Mouse (Mus musculus) embryonic facial prominence, embryonic 14.5 days (tissue): Measurements from ENCODE around the gene Wscd1. TPM values are rescaled to one million over a fixed set of nuclear protein-coding genes. Genes with fewer than 3 reads are reported as not detected.

Experiments
- ATAC-seq: fragments of 200-750 bp; cut with Nextera tagmentation; 2 replicates; pipeline ENCODE4 v1.8.0; 2017; ENCODE audit warnings: low read depth, moderate number of reproducible peaks, moderate TSS enrichment
- DNase-seq: peaks from one replicate; pipeline ENCODE4 v3.0.0-alpha.2; 2015; ENCODE audit warnings: low spot score
- H3K27ac ChIP-seq: fragments of 300-500 bp; sonication (generic); replicated peaks from 2 replicates; pipeline ENCODE4 v1.5.1; 2014; ENCODE audit warnings: low read depth, mild to moderate bottlenecking, low read length, moderate library complexity
- H3K27me3 ChIP-seq: fragments of 300-500 bp; sonication (generic); replicated peaks from 2 replicates; pipeline ENCODE4 v1.6.1; 2014; ENCODE audit warnings: low read length; ENCODE audit not compliant: control insufficient read depth, insufficient read depth
- H3K36me3 ChIP-seq: fragments of 300-500 bp; sonication (generic); 2 replicates; pipeline ENCODE4 v1.6.1; 2014; ENCODE audit warnings: low read length, mixed read lengths; ENCODE audit not compliant: control insufficient read depth, insufficient read depth
- H3K4me1 ChIP-seq: fragments of 300-500 bp; sonication (generic); 2 replicates; pipeline ENCODE4 v1.6.1; 2014; ENCODE audit warnings: antibody characterized with exemption, low read length; ENCODE audit not compliant: control insufficient read depth, insufficient read depth
- H3K4me2 ChIP-seq: fragments of 300-500 bp; sonication (generic); 2 replicates; pipeline ENCODE4 v1.6.1; 2014; ENCODE audit warnings: low read depth, mild to moderate bottlenecking, low read length, moderate library complexity, mixed read lengths
- H3K4me3 ChIP-seq: fragments of 300-500 bp; sonication (generic); 2 replicates; pipeline ENCODE4 v1.5.1; 2014; ENCODE audit warnings: low read depth, mild to moderate bottlenecking, low read length
- H3K9ac ChIP-seq: fragments of 300-500 bp; sonication (generic); 2 replicates; pipeline ENCODE4 v1.6.1; 2014; ENCODE audit warnings: low read depth, mild to moderate bottlenecking, low read length, moderate library complexity, mixed read lengths
- H3K9me3 ChIP-seq: fragments of 300-500 bp; sonication (generic); 2 replicates; pipeline ENCODE4 v1.6.1; 2016; ENCODE audit warnings: low read length; ENCODE audit not compliant: control insufficient read depth
- WGBS: fragments of 180-500 bp; shearing (Covaris S2); extraction: QIAGEN DNeasy Blood & Tissue Kit; methylation state at CpG from one replicate; pipeline ENCODE4 v1.1.7; 2014; 5-methylcytosine and 5-hydroxymethylcytosine counted together
- polyA plus RNA-seq: library from polyadenylated mRNA; unstranded; fragments of >200 nt; fragmentation: Nextera tagmentation; extraction: Ambion mirVana; gene quantifications from 2 replicates; pipeline ENCODE4 v1.2.1, GENCODE M21; 2014

Gene Wscd1
- 5.0 and 5.2 TPM in 2 replicates for polyA plus RNA-seq

GRCm38 (mm10) chr11:71749671-71750070 lies at the start of gene Wscd1:
Gene Wscd1, plus strand, starts transcription at chr11:71749920.
- no peak within 1 kb of the TSS for H3K27ac ChIP-seq
- no peaks in the 10 kb centered on the region for H3K36me3 ChIP-seq
- no peak for ATAC-seq
- peaks cover 41% of the 10 kb centered on the region for H3K27me3 ChIP-seq
- H3K9ac ChIP-seq = peak within 1 kb of the TSS; percentile 63
- peak; percentile 61 for DNase-seq
- no peaks in the 10 kb centered on the region; the same call in 1 of the 2 replicates for H3K9me3 ChIP-seq
- no peaks in the 10 kb centered on the region for H3K4me1 ChIP-seq
- peak within 1 kb of the TSS; percentile 58 for H3K4me3 ChIP-seq
- 7% methylated on average over 5 of the region's 5 CpGs for WGBS
- peak within 1 kb of the TSS; percentile 96 for H3K4me2 ChIP-seq

DNA sequence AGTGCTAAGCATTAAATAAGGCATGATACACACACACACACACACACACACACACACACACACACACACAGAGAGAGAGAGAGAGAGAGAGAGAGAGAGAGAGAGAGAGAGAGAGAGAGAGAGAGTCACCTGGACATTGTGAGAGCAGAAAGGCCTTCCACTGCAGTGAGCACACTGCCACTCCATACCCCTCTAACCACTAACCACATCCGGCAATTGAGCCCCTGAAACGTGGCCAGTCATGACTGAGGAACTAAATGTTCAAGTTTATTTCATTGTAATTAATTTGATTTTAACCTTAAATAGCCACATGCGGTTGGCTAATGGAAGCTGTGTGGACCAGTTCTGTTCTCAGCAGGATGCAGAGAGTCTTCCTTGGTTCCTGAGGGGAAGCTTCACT lies 21.7 kb upstream of the Wscd1 start:
- DNase-seq (no peak), ATAC-seq (no peak)
- H3K36me3 ChIP-seq = no peaks in the 10 kb centered on the region
- no peak overlapping the region for H3K4me2 ChIP-seq
- no peaks in the 10 kb centered on the region for H3K27me3 ChIP-seq
- H3K9ac ChIP-seq = no peak overlapping the region
- H3K4me3 ChIP-seq = no peak overlapping the region
- no peak overlapping the region for H3K27ac ChIP-seq
- no peaks in the 10 kb centered on the region for H3K9me3 ChIP-seq
- 64% methylated on average over 3 of the region's 3 CpGs for WGBS
- H3K4me1 ChIP-seq = no peaks in the 10 kb centered on the region

DNA sequence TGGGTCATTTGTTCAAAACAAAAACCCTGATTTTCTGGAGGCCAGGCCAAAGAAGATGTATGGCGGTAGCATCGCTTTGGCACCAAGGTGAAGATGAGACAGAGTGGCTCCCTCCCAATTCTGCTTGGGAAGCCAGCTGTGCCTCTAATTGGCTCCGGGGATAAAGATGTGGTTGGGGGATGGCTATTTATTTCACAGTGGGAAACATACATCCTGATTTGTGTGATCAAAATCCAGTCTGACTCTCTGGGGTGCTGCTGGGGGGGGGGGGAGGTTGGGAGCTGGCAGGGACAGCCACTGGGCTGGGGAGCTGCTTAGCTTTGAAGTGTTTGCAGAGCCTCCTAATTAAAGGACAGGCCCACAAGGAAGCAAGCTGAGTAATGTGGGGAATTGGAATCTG lies 20.4 kb upstream of the Wscd1 start:
- Histone ChIP-seq H3K36me3 (no peaks in the 10 kb centered on the region), H3K27me3 (no peaks in the 10 kb centered on the region), H3K27ac (no peak overlapping the region), H3K9me3 (no peaks in the 10 kb centered on the region), H3K9ac (no peak overlapping the region), H3K4me1 (no peaks in the 10 kb centered on the region), H3K4me2 (no peak overlapping the region), H3K4me3 (no peak overlapping the region)
- DNase-seq (no peak), ATAC-seq (no peak)
- WGBS = 58% methylated on average over 3 of the region's 3 CpGs

GRCm38 (mm10) chr11:71733771-71734170 lies 15.9 kb upstream of the Wscd1 start:
- no peak for DNase-seq
- Histone ChIP-seq H3K4me3 (no peak overlapping the region), H3K27me3 (no peaks in the 10 kb centered on the region), H3K4me2 (no peak overlapping the region), H3K27ac (no peak overlapping the region), H3K9me3 (no peaks in the 10 kb centered on the region), H3K4me1 (no peaks in the 10 kb centered on the region), H3K9ac (no peak overlapping the region), H3K36me3 (no peaks in the 10 kb centered on the region)
- ATAC-seq = no peak
- 50% methylated on average over 4 of the region's 4 CpGs for WGBS

- Histone ChIP-seq H3K4me2 (no peak overlapping the region), H3K9me3 (no peaks in the 10 kb centered on the region), H3K27ac (no peak overlapping the region), H3K9ac (no peak overlapping the region), H3K4me1 (no peaks in the 10 kb centered on the region), H3K4me3 (no peak overlapping the region), H3K36me3 (no peaks in the 10 kb centered on the region), H3K27me3 (no peaks in the 10 kb centered on the region)
- DNase-seq = no peak
- 0 out of 2 replicates have a peak, but pooled peaks have one; percentile 22 for ATAC-seq
- WGBS = 41% methylated on average over 5 of the region's 5 CpGs
Measured at GRCm38 (mm10) chr11:71737106-71737505, 12.6 kb upstream of the Wscd1 start.

DNA sequence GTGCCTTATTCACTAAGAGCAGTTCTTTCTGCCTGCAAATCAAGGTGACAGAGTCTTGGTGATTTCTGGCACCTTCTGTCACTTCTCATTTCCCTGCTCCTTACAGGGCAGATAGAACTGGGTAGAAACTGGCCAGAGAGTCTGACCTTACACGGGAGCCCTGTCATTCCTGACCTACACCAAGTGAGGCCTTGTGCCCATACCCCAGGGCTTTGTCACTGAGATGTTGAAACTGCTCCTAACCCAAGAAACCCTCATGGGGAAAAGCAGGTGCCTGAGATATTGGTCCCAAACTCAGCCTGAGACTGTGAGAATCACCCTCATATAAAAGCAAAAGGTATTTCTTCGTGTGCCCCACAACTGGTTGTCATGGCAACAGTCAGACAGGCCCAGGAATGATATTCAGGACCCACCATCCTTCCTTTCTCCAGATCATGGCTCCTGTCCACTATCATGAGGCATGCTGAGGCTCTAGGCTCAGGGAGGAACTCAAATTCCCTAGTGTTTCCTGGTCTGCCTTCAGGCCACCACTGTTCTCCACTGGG lies 11.1 kb upstream of the Wscd1 start:
- no peak for DNase-seq
- no peak for ATAC-seq
- no peak overlapping the region for H3K27ac ChIP-seq

GRCm38 (mm10) chr11:71745875-71746274 lies 3.8 kb upstream of the Wscd1 start:
- WGBS = 77% methylated on average over 3 of the region's 3 CpGs
- H3K36me3 ChIP-seq = no peaks in the 10 kb centered on the region
- H3K4me2 ChIP-seq = no peak overlapping the region
- no peak overlapping the region for H3K9ac ChIP-seq
- H3K4me3 ChIP-seq = no peak overlapping the region
- ATAC-seq (no peak), DNase-seq (no peak)
- peaks cover 16% of the 10 kb centered on the region for H3K27me3 ChIP-seq
- no peaks in the 10 kb centered on the region for H3K4me1 ChIP-seq
- H3K27ac ChIP-seq = no peak overlapping the region
- H3K9me3 ChIP-seq = no peaks in the 10 kb centered on the region; the same call in 1 of the 2 replicates

More for the DNA sequence above, 11.1 kb upstream of the Wscd1 start:
- Histone ChIP-seq H3K27me3 (no peaks in the 10 kb centered on the region), H3K9me3 (no peaks in the 10 kb centered on the region), H3K36me3 (no peaks in the 10 kb centered on the region), H3K4me1 (no peaks in the 10 kb centered on the region), H3K4me3 (no peak overlapping the region), H3K4me2 (no peak overlapping the region), H3K9ac (no peak overlapping the region)
- WGBS = 53% methylated on average over 2 of the region's 2 CpGs

DNA sequence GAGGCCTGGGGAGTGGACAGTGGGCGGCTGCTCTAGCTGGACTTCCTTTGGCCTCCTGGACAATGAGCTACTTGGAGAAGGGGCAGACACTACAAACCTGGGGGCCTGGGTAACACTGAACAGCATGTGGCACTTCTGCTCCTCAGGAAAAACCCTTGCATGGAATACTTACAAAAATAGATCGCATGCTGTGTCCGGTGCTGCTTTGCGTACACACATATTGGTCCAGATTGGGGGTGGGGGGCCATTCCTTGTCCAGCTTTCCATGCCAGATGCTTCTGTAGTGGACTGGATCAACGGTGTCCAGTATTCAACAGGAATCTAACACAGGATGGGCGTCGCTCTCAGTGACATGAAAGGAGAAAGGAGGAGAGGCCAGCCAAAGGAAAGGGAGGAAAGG lies 2.0 kb upstream of the Wscd1 start:
- Histone ChIP-seq H3K9ac (no peak overlapping the region), H3K4me2 (no peak overlapping the region), H3K36me3 (no peaks in the 10 kb centered on the region), H3K4me1 (no peaks in the 10 kb centered on the region), H3K27me3 (peaks cover 34% of the 10 kb centered on the region), H3K27ac (no peak overlapping the region), H3K4me3 (no peak overlapping the region), H3K9me3 (no peaks in the 10 kb centered on the region; the same call in 1 of the 2 replicates)
- 74% methylated on average over 7 of the region's 7 CpGs for WGBS
- DNase-seq (no peak), ATAC-seq (no peak)

- peaks cover 47% of the 10 kb centered on the region for H3K27me3 ChIP-seq
- peak; percentile 51 for DNase-seq
- peak; percentile 89 for ATAC-seq
- no peaks in the 10 kb centered on the region; the same call in 1 of the 2 replicates for H3K9me3 ChIP-seq
- no peaks in the 10 kb centered on the region for H3K4me1 ChIP-seq
- peak overlapping the region; percentile 96 for H3K4me2 ChIP-seq
- 3% methylated on average over 41 of the region's 60 CpGs for WGBS
- no peak overlapping the region for H3K27ac ChIP-seq
- no peaks in the 10 kb centered on the region for H3K36me3 ChIP-seq
- peak overlapping the region; percentile 63 for H3K9ac ChIP-seq
- H3K4me3 ChIP-seq = peak overlapping the region; percentile 58
Measured at GRCm38 (mm10) chr11:71750534-71751173, 934 bp downstream of the Wscd1 start.
